Mouse (Mus musculus): ENCODE results near the gene Cyp2d40. TPM values are rescaled to one million over a fixed set of nuclear protein-coding genes. Genes with fewer than 3 reads are reported as not detected.
"Not testable (repeated sequence)": the region's sequence is repeated elsewhere in the genome, so short reads cannot be mapped to it uniquely, and the experiment has no call there.

Cyp2d40 gene
- not detected in 2 replicates for total RNA-seq (2017)

GRCm38 (mm10) chr15:82763631-82764420 lies at the start of gene Cyp2d40:
TSS of gene Cyp2d40 (minus strand) at chr15:82764183.
- no peak for ATAC-seq (replicated peaks in 1 of 2; ENCODE audit: insufficient read depth in 1 of 2, low FRiP score in 2 of 2, low TSS enrichment in 1 of 2, low read depth in 1 of 2, poor library complexity in 2 of 2, severe bottlenecking in 2 of 2)

GRCm38 (mm10) chr15:82810556-82810955 lies 46.6 kb upstream of the Cyp2d40 start:
- ATAC-seq (replicated peaks in 1 of 2; ENCODE audit: insufficient read depth in 1 of 2, low FRiP score in 2 of 2, low TSS enrichment in 1 of 2, low read depth in 1 of 2, poor library complexity in 2 of 2, severe bottlenecking in 2 of 2): no peak

- peak in 1 of 2 experiments; percentile 36; a peak in 1 of 4 replicates for ATAC-seq (replicated peaks in 1 of 2; ENCODE audit: insufficient read depth in 1 of 2, low FRiP score in 2 of 2, low TSS enrichment in 1 of 2, low read depth in 1 of 2, poor library complexity in 2 of 2, severe bottlenecking in 2 of 2)
Measured at GRCm38 (mm10) chr15:82809511-82809910, 45.5 kb upstream of the Cyp2d40 start.

DNA sequence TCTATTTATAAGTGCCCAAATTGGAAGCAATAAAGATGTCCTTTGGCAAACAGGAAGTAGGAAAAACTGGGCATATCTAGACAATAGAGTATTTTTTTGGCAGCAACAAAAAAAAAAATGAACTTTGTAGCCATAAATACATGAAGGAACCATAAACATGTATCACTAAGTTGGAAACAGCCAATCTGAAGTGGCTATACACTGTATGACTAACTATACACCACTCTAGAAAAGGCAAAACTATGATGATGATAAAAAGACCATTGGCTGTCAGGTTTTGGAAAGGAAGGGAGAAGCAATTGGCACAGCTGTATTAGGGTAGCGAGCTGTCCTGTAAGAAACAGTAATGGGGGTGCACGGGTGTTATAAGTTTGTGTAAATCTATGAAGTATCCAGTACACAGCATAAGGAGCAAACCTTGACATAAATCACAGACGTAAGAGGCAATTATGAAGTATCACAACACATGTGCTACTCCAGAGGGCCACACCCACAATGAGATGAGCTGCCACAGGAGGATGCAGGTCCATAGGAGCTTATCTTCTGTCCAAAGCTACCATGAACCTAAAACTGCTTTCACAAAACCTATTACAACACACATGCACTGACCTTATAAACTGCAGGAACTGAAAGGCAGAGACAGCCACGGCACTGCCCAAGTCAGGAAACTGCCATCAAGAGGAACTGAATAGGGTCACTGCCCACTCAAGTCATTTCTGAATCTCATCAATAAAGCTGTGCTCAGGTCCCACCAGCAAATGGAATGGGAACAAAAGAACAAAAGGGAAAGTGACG lies 43.2 kb upstream of the Cyp2d40 start:
- no peak for ATAC-seq (replicated peaks in 1 of 2; ENCODE audit: insufficient read depth in 1 of 2, low FRiP score in 2 of 2, low TSS enrichment in 1 of 2, low read depth in 1 of 2, poor library complexity in 2 of 2, severe bottlenecking in 2 of 2)

DNA sequence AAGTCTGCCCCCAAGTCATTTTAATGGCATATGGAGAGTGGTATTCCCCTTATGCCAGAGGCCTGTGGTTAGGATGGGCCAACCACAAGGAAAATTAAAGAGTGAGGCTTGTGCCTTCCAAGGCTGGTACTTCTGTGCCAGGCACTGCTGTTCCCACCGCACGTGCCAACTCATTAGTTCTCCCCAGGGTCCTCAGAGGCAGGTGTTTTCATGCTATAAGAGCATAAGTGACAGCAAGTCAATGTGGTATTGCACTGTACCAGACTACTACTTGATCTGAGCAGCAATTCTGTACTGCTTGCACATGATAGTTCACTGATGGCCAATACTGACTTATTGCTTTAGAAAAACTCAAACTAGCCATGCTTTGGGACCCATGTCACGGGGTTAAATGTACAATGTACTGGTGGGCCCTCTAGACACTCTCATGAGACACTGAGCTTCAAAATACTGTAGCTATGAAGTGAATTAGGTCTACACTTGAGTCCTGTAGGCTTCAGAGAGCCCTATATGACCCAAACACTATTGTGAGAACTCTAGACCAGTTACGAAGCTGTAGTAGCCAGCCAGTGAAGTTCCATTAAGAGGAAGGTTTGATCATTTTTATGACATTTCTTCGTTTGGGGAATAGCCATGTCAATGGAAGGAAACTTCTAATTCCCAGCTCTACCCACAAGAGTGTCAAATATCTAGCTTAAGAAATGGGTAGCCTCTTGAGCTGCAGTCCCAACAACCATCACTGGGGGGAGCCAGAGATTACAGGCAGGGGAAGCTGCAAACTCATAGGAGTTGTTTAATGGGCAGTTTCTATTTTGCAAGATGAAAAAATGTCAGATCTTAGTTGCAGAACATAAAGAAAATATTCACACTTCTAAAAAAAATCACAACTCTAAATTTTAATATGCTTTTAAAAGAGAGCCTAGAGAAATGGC lies 41.0 kb upstream of the Cyp2d40 start:
- ATAC-seq (replicated peaks in 1 of 2; ENCODE audit: insufficient read depth in 1 of 2, low FRiP score in 2 of 2, low TSS enrichment in 1 of 2, low read depth in 1 of 2, poor library complexity in 2 of 2, severe bottlenecking in 2 of 2): peak in 1 of 2 experiments; percentile 81; a peak in 3 of 4 replicates

DNA sequence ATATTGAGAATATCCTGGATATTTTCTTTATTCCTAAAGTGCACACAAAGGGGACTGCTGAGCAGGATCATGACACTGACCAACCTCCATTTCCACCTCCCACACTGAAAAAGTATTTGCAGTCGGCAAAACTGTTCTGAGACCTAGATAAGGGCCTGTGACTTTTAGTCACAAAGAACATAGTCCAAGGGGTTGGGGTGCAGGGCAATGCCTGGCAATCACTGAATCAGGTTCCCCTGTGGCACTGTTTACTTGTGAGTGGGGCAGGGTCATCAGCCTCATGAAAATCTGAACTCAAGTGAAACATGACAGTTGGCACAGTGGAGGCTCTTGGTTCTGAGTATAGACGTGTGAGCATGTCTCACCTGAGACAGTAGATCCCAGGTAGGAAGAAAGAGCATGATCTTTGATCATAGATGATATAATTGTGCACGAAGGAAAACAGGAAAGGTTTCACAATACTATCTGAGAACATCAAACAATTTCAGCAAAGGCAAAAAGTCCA lies 32.0 kb upstream of the Cyp2d40 start:
- no peak for ATAC-seq (replicated peaks in 1 of 2; ENCODE audit: insufficient read depth in 1 of 2, low FRiP score in 2 of 2, low TSS enrichment in 1 of 2, low read depth in 1 of 2, poor library complexity in 2 of 2, severe bottlenecking in 2 of 2)

- no peak for ATAC-seq (replicated peaks in 1 of 2; ENCODE audit: insufficient read depth in 1 of 2, low FRiP score in 2 of 2, low TSS enrichment in 1 of 2, low read depth in 1 of 2, poor library complexity in 2 of 2, severe bottlenecking in 2 of 2)
Measured at GRCm38 (mm10) chr15:82794277-82794676, 30.3 kb upstream of the Cyp2d40 start, which contains the start of gene Cyp2d26. TSS of gene Cyp2d26 (minus strand) at chr15:82794294.

GRCm38 (mm10) chr15:82793868-82794267 lies 29.9 kb upstream of the Cyp2d40 start:
- ATAC-seq (replicated peaks in 1 of 2; ENCODE audit: insufficient read depth in 1 of 2, low FRiP score in 2 of 2, low TSS enrichment in 1 of 2, low read depth in 1 of 2, poor library complexity in 2 of 2, severe bottlenecking in 2 of 2): no peak

GRCm38 (mm10) chr15:82793454-82793853 lies 29.5 kb upstream of the Cyp2d40 start:
- no peak for ATAC-seq (replicated peaks in 1 of 2; ENCODE audit: insufficient read depth in 1 of 2, low FRiP score in 2 of 2, low TSS enrichment in 1 of 2, low read depth in 1 of 2, poor library complexity in 2 of 2, severe bottlenecking in 2 of 2)

DNA sequence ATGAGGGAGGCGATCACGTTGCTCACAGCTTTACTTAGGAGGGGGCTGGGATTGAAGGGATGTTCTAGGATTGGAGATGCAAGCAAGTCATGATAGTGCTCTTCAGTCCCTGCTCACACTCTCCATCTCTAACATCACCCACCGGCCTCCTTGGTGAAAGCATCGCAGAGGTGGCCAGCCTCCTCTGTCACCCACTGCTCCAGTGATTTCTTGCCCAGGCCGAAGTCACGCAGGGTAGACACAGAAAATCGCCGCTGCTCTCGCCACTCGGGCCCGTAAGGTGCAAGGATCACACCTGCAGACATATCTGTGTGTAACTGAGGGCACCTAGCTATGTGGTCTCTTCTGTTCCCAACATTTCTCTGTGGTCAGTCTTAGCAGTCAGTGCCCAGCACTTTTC lies 28.6 kb upstream of the Cyp2d40 start:
- ATAC-seq (replicated peaks in 1 of 2; ENCODE audit: insufficient read depth in 1 of 2, low FRiP score in 2 of 2, low TSS enrichment in 1 of 2, low read depth in 1 of 2, poor library complexity in 2 of 2, severe bottlenecking in 2 of 2): no peak

DNA sequence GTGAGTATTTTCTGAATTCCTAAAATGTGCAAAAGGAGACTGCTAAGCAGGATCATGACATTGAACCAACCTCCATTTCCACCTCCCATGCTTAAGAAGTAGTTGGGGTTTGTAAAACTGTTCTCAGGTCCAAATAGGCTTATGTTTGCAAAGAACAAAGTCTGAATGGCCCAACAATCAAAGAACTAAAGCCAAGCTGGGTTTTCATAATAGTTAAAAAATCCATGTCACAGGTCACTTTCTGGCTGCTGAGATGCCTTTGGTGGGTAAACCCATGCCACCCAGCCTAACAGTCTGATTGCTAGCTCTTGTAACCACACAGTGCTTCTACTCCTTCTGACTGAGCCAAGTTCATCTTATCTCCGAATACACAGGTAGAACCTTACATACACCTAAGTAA lies 20.6 kb upstream of the Cyp2d40 start:
- ATAC-seq (replicated peaks in 1 of 2; ENCODE audit: insufficient read depth in 1 of 2, low FRiP score in 2 of 2, low TSS enrichment in 1 of 2, low read depth in 1 of 2, poor library complexity in 2 of 2, severe bottlenecking in 2 of 2): no peak

GRCm38 (mm10) chr15:82783800-82784199 lies 19.8 kb upstream of the Cyp2d40 start:
- ATAC-seq (replicated peaks in 1 of 2; ENCODE audit: insufficient read depth in 1 of 2, low FRiP score in 2 of 2, low TSS enrichment in 1 of 2, low read depth in 1 of 2, poor library complexity in 2 of 2, severe bottlenecking in 2 of 2): no peak

DNA sequence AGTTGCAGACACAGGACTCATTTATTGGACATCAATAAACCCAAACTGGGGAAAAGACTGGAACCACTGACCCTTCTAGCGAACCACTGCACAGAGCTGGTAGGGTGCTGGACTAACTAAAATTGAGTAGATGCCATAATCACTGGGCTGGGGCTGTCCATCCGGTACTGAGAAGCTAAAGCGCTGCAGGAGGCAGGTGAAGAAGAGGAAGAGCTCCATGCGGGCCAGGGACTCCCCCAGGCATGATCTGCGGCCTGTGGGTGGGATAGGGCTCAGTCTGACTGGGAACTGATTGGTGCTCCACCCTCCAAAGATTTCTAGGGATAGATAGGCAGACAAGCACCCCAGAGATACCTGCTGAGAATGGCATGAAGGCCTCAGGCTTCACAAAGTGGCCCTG lies 13.9 kb upstream of the Cyp2d40 start:
- ATAC-seq (replicated peaks in 1 of 2; ENCODE audit: insufficient read depth in 1 of 2, low FRiP score in 2 of 2, low TSS enrichment in 1 of 2, low read depth in 1 of 2, poor library complexity in 2 of 2, severe bottlenecking in 2 of 2): not testable (repeated sequence)

DNA sequence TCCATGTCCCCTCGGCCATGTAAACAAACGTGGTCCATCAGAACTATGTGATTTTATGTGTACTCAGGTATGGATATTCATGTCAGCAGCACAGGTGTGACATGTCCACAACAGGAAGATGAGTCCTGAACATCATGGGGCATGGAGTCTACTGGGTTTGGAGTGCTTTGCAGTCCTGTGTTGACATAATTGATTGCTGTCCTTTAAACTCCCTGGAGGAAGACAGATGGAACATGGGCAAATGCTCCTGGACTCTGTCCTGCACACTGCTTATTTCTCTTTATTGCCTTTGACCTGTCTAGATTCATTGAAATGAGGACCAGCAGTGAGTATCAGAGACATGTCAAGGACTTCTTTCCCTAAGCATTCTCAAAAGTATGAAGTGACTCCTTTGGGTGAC lies 2.0 kb upstream of the Cyp2d40 start:
- no peak for ATAC-seq (replicated peaks in 1 of 2; ENCODE audit: insufficient read depth in 1 of 2, low FRiP score in 2 of 2, low TSS enrichment in 1 of 2, low read depth in 1 of 2, poor library complexity in 2 of 2, severe bottlenecking in 2 of 2)

GRCm38 (mm10) chr15:82764881-82765280 lies 898 bp upstream of the Cyp2d40 start:
- ATAC-seq (replicated peaks in 1 of 2; ENCODE audit: insufficient read depth in 1 of 2, low FRiP score in 2 of 2, low TSS enrichment in 1 of 2, low read depth in 1 of 2, poor library complexity in 2 of 2, severe bottlenecking in 2 of 2): no peak

GRCm38 (mm10) chr15:82748141-82748540 lies 15.8 kb downstream of the Cyp2d40 start:
- ATAC-seq (replicated peaks in 1 of 2; ENCODE audit: insufficient read depth in 1 of 2, low FRiP score in 2 of 2, low TSS enrichment in 1 of 2, low read depth in 1 of 2, poor library complexity in 2 of 2, severe bottlenecking in 2 of 2): no peak

- ATAC-seq (replicated peaks in 1 of 2; ENCODE audit: insufficient read depth in 1 of 2, low FRiP score in 2 of 2, low TSS enrichment in 1 of 2, low read depth in 1 of 2, poor library complexity in 2 of 2, severe bottlenecking in 2 of 2): no peak
Measured at GRCm38 (mm10) chr15:82747516-82747915, 16.5 kb downstream of the Cyp2d40 start.

Measured in hematopoietic stem cell, adult 5-6 weeks (primary cell).